8 mouse cellular contexts compared by ENCODE assay signal in the genomic region with DNA sequence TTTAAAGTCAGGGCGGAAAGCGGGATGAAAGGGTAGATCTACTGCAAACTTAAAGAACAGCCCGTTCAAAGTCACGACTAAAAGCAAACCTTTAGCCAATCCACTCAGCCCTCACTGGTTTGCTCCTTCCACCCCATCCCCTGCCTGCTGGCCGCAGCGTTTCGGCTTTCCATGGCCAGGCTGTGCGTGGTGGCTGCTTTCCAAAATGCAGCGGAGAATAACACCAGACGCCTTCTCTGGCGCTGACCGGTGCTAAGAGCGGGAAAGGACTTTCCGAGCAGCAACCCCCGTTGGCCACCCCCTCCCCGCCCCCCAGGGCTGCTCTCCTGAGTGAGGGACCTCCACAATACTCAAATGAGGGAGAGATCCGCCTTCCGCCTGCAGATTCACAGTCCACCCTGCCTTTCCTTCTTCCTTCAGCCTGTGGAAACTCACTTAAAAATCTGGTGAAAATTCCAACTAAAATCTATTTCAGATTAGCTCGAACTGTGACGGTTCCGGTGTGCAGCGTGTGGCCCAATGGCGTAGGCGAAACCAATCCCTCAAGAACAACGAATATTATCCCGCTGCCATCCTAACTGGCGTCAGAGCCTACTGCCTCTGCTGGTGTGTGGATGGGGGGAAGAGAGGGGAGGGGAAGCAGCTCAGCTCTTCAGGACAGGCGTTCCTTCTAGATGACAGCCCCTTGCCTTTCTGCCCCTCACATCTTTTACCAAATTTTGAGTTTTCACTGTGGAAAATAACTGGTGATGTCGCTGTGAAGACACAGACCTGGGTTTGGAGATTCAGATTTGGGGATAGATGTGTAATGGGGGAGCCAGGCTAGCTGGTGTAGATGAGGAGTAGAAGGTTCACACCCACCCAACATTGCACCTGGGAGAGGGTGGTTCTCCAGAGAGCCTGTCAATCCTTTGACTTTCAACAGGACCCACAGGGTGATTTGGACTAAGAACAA. TPM values are rescaled to one million over a fixed set of nuclear protein-coding genes. Genes with fewer than 3 reads are reported as not detected.
DNase-seq lines count a peak whose midpoint lies in the region; ATAC-seq lines count a peak whose summit lies in the region.

No protein-coding gene starts in this region.

- H3K9ac ChIP-seq in midbrain, embryonic 16.5 days (ENCODE audit: low read depth, low read length) = peak overlapping the region; percentile 92

- H3K4me3 ChIP-seq in midbrain, embryonic 16.5 days (ENCODE audit: low read depth, low read length) = peak overlapping the region; percentile 55

- intact Hi-C loops in left cerebral cortex, postnatal 36 days (cut with DNase I) = loop anchor here (2.0 to 5.0 kb wide), 4 partner anchors 37 to 492 kb away; no protein-coding TSS in a partner anchor

- H3K27me3 ChIP-seq in midbrain, embryonic 16.5 days (ENCODE audit: control insufficient read depth, insufficient read depth, low read depth, low read length) = no peaks in the 10 kb centered on the region

- DNase-seq in brain, adult 2 months (ENCODE audit: low read depth, low spot score) = peak; percentile 91
- peak; percentile 68 for DNase-seq in embryo, embryonic 10.5 days (ENCODE audit: low spot score)
- peak; percentile 9 for DNase-seq in heart, adult 8-10 months (ENCODE audit: low spot score)
- peak; percentile 40 for DNase-seq in kidney, adult 18-20 months
- peak; percentile 65 to 77 for DNase-seq in left cerebral cortex, postnatal 36 days (ENCODE audit: low spot score in 2 of 2)
- peak; percentile 61 for DNase-seq in testis, postnatal 10 days (ENCODE audit: low spot score)
- no peak for DNase-seq in B cell, adult 2 months

- 2% methylated on average over 29 of the region's 29 CpGs for WGBS in midbrain, embryonic 16.5 days

- H3K4me1 ChIP-seq in midbrain, embryonic 16.5 days (ENCODE audit: control insufficient read depth, insufficient read depth, low read length) = peaks cover 18% of the 10 kb centered on the region

- ATAC-seq in midbrain, embryonic 16.5 days = peak; percentile 40

- H3K36me3 ChIP-seq in midbrain, embryonic 16.5 days (ENCODE audit: control insufficient read depth, insufficient read depth, low read length) = no peaks in the 10 kb centered on the region

- H3K27ac ChIP-seq in midbrain, embryonic 16.5 days (ENCODE audit: low read length) = peak overlapping the region; percentile 93

- peak overlapping the region; percentile 75 for H3K4me2 ChIP-seq in midbrain, embryonic 16.5 days (ENCODE audit: low read length)

- H3K9me3 ChIP-seq in midbrain, embryonic 16.5 days (replicated peaks; ENCODE audit: control insufficient read depth, low read length, poor library complexity, severe bottlenecking) = no peaks in the 10 kb centered on the region; the same call in 1 of the 2 replicates

RNA-seq across cellular contexts. Expression of a gene that starts 0.9 kb away (rescaled TPM):
- total RNA-seq in heart, adult 8-10 months (2022) = 1 to 10 TPM; 4.7 to 7.9 (median 7.0) TPM
- 100 to 1,000 TPM; 209 to 239 TPM for total RNA-seq in left cerebral cortex, postnatal 36 days (2021)
- 21.3 and 22.8 TPM in 2 replicates for polyA plus RNA-seq in midbrain, embryonic 16.5 days (2015; fragmentation: Nextera tagmentation; extraction: Ambion mirVana)

Comparison
In these comparisons a context has a peak if more than half of its experiments do, and no peak if none do; other contexts are left out.
1. DNase-seq: peak in brain, adult 2 months (single experiment), embryo, embryonic 10.5 days (single experiment), heart, adult 8-10 months (single experiment), kidney, adult 18-20 months (single experiment), left cerebral cortex, postnatal 36 days (2 of 2) and testis, postnatal 10 days (single experiment); none in B cell, adult 2 months (0 of 2).
2. RNA of a gene that starts 0.9 kb away (total RNA-seq): 209 to 239 TPM in left cerebral cortex, postnatal 36 days; 4.7 to 7.9 TPM in heart, adult 8-10 months; every median in the first group is over 10 times any median in the second.